Mouse (Mus musculus) layer of hippocampus, adult 2 months (tissue): ENCODE data around the gene Actr2. TPM values are rescaled to one million over a fixed set of nuclear protein-coding genes. Genes with fewer than 3 reads are reported as not detected.
"Not testable (repeated sequence)": the region's sequence is repeated elsewhere in the genome, so short reads cannot be mapped to it uniquely, and the experiment has no call there.

ENCODE experiments used
- DNase-seq, 2 experiments: peaks; one replicate each; pipeline ENCODE4 v3.0.0; 2022; ENCODE audit warnings: low spot score in 2 of 2
- H3K27ac ChIP-seq: fragments of 200-600 bp; 2 replicates; pipeline ENCODE4 v1.8.1; 2022
- H3K4me3 ChIP-seq: fragments of 200-600 bp; 2 replicates; pipeline ENCODE4 v1.8.1; 2022; ENCODE audit warnings: mild to moderate bottlenecking
- CTCF ChIP-seq: fragments of 200-600 bp; conservative IDR thresholded peaks from 2 replicates; pipeline ENCODE4 v1.8.1; 2022; ENCODE audit warnings: antibody characterized with exemption, mild to moderate bottlenecking, moderate library complexity
- total RNA-seq, 2 experiments: library from RNA; stranded (reverse); gene quantifications; 2 replicates each; pipeline ENCODE4 v1.2.3; 2021

Gene Actr2
- total RNA-seq, 2 experiments from 2014 or later, result 330 to 344 TPM

- H3K4me3 ChIP-seq, result no peak overlapping the region
These were observed 78.3 kb downstream of the Actr2 start for GRCm38 (mm10) chr11:20034337-20034947.

GRCm38 (mm10) chr11:20033541-20034160, 79.1 kb downstream of the Actr2 start:
- DNase-seq, result no peak
- H3K4me3 ChIP-seq, result no peak overlapping the region
- no peak for TF ChIP-seq CTCF
- peak overlapping the region; percentile 91; the same call in 1 of the 2 replicates for H3K27ac ChIP-seq

More at GRCm38 (mm10) chr11:20034337-20034947, 78.3 kb downstream of the Actr2 start:
- DNase-seq, result no peak
- H3K27ac ChIP-seq, result peak overlapping the region; percentile 91
- TF ChIP-seq CTCF, result no peak

- DNase-seq, result no peak
- Histone ChIP-seq H3K27ac (no peak overlapping the region), H3K4me3 (no peak overlapping the region)
- peak; percentile 83 for TF ChIP-seq CTCF
These were observed 81.2 kb downstream of the Actr2 start for GRCm38 (mm10) chr11:20031536-20031935.

- not testable (repeated sequence) for H3K27ac ChIP-seq, DNase-seq, H3K4me3 ChIP-seq
These were observed 81.7 kb downstream of the Actr2 start for GRCm38 (mm10) chr11:20030973-20031372.

- no peak for TF ChIP-seq CTCF
These were observed 83.7 kb downstream of the Actr2 start for GRCm38 (mm10) chr11:20029014-20029413.

GRCm38 (mm10) chr11:20028396-20028795, 84.3 kb downstream of the Actr2 start:
- DNase-seq, result no peak
- TF ChIP-seq CTCF, result no peak
- no peak overlapping the region for H3K4me3 ChIP-seq
- no peak overlapping the region for H3K27ac ChIP-seq

More at GRCm38 (mm10) chr11:20029014-20029413, 83.7 kb downstream of the Actr2 start:
- Histone ChIP-seq H3K4me3 (no peak overlapping the region), H3K27ac (no peak overlapping the region)
- DNase-seq, result no peak

GRCm38 (mm10) chr11:20027719-20028118, 85.0 kb downstream of the Actr2 start:
- no peak for TF ChIP-seq CTCF

GRCm38 (mm10) chr11:20025899-20026298, 86.8 kb downstream of the Actr2 start:
- Histone ChIP-seq H3K4me3 (no peak overlapping the region), H3K27ac (peak overlapping the region; percentile 46; the same call in 1 of the 2 replicates)
- no peak for DNase-seq
- peak; percentile 28 for TF ChIP-seq CTCF

More at GRCm38 (mm10) chr11:20027719-20028118, 85.0 kb downstream of the Actr2 start:
- DNase-seq, result no peak
- H3K27ac ChIP-seq, result no peak overlapping the region
- H3K4me3 ChIP-seq, result no peak overlapping the region

- TF ChIP-seq CTCF, result no peak
- Histone ChIP-seq H3K4me3 (no peak overlapping the region), H3K27ac (no peak overlapping the region)
- no peak for DNase-seq
These were observed 89.7 kb downstream of the Actr2 start for GRCm38 (mm10) chr11:20022911-20023482.

GRCm38 (mm10) chr11:20022462-20022861, 90.3 kb downstream of the Actr2 start:
- H3K27ac ChIP-seq, result no peak overlapping the region
- no peak for DNase-seq
- no peak for TF ChIP-seq CTCF
- H3K4me3 ChIP-seq, result no peak overlapping the region

GRCm38 (mm10) chr11:20020720-20021119, 92.0 kb downstream of the Actr2 start:
- DNase-seq, result no peak
- TF ChIP-seq CTCF, result no peak
- H3K27ac ChIP-seq, result no peak overlapping the region

GRCm38 (mm10) chr11:20018905-20019304, 93.8 kb downstream of the Actr2 start:
- H3K4me3 ChIP-seq, result no peak overlapping the region
- DNase-seq, result no peak
- no peak overlapping the region for H3K27ac ChIP-seq
- no peak for TF ChIP-seq CTCF

More at GRCm38 (mm10) chr11:20020720-20021119, 92.0 kb downstream of the Actr2 start:
- no peak overlapping the region for H3K4me3 ChIP-seq

GRCm38 (mm10) chr11:20017937-20018336, 94.8 kb downstream of the Actr2 start:
- no peak for DNase-seq
- H3K27ac ChIP-seq, result no peak overlapping the region
- H3K4me3 ChIP-seq, result no peak overlapping the region
- no peak for TF ChIP-seq CTCF
